Mouse (Mus musculus): Measurements from ENCODE around the gene Gadd45gip1.
A peak's percentile ranks its signal among the peaks of the same experiment; 100 is the strongest.

The Gadd45gip1 gene

GRCm38 (mm10) chr8:84794486-84794885 is 36.8 kb upstream of the Gadd45gip1 start:
- no peak for DNase-seq (ENCODE audit: inconsistent age in 2 of 2, low spot score in 1 of 2)

GRCm38 (mm10) chr8:84797256-84797797 is 34.0 kb upstream of the Gadd45gip1 start:
- DNase-seq (ENCODE audit: inconsistent age in 2 of 2, low spot score in 1 of 2): no peak

- DNase-seq (ENCODE audit: inconsistent age in 2 of 2, low spot score in 1 of 2): no peak
These were observed 33.4 kb upstream of the Gadd45gip1 start for GRCm38 (mm10) chr8:84797971-84798370.

GRCm38 (mm10) chr8:84798446-84799135 is 32.7 kb upstream of the Gadd45gip1 start:
- no peak for DNase-seq (ENCODE audit: inconsistent age in 2 of 2, low spot score in 1 of 2)

GRCm38 (mm10) chr8:84799136-84799931 is 32.0 kb upstream of the Gadd45gip1 start:
- DNase-seq (ENCODE audit: inconsistent age in 2 of 2, low spot score in 1 of 2): peak; percentile 76 to 91

GRCm38 (mm10) chr8:84799999-84800831 is 31.1 kb upstream of the Gadd45gip1 start, which contains the start of gene Nfix:
Nfix (minus strand) TSS chr8:84800344.
- peak; percentile 73 to 90 for DNase-seq (ENCODE audit: inconsistent age in 2 of 2, low spot score in 1 of 2)

- no peak for DNase-seq (ENCODE audit: inconsistent age in 2 of 2, low spot score in 1 of 2)
These were observed 25.3 kb upstream of the Gadd45gip1 start for GRCm38 (mm10) chr8:84806031-84806430.

- DNase-seq (ENCODE audit: inconsistent age in 2 of 2, low spot score in 1 of 2): no peak
These were observed 22.0 kb upstream of the Gadd45gip1 start for GRCm38 (mm10) chr8:84809109-84809940.

GRCm38 (mm10) chr8:84809941-84810280 is 21.4 kb upstream of the Gadd45gip1 start:
- DNase-seq (ENCODE audit: inconsistent age in 2 of 2, low spot score in 1 of 2): no peak

- peak; percentile 93 to 98 for DNase-seq (ENCODE audit: inconsistent age in 2 of 2, low spot score in 1 of 2)
These were observed 20.4 kb upstream of the Gadd45gip1 start for GRCm38 (mm10) chr8:84810896-84811295.

- no peak for DNase-seq (ENCODE audit: inconsistent age in 2 of 2, low spot score in 1 of 2)
These were observed 20.0 kb upstream of the Gadd45gip1 start for GRCm38 (mm10) chr8:84811303-84811702.

GRCm38 (mm10) chr8:84813059-84813458 is 18.3 kb upstream of the Gadd45gip1 start:
- peak; percentile 78 to 94 for DNase-seq (ENCODE audit: inconsistent age in 2 of 2, low spot score in 1 of 2)

GRCm38 (mm10) chr8:84813830-84814229 is 17.5 kb upstream of the Gadd45gip1 start:
- DNase-seq (ENCODE audit: inconsistent age in 2 of 2, low spot score in 1 of 2): no peak

- no peak for DNase-seq (ENCODE audit: inconsistent age in 2 of 2, low spot score in 1 of 2)
These were observed 17.1 kb upstream of the Gadd45gip1 start for GRCm38 (mm10) chr8:84814240-84814554.

- DNase-seq (ENCODE audit: inconsistent age in 2 of 2, low spot score in 1 of 2): peak in 1 of 2 experiments; percentile 51
These were observed 16.5 kb upstream of the Gadd45gip1 start for GRCm38 (mm10) chr8:84814555-84815441.

GRCm38 (mm10) chr8:84815547-84815946 is 15.8 kb upstream of the Gadd45gip1 start:
- DNase-seq (ENCODE audit: inconsistent age in 2 of 2, low spot score in 1 of 2): peak; percentile 92 to 98

GRCm38 (mm10) chr8:84816117-84816516 is 15.2 kb upstream of the Gadd45gip1 start:
- peak in 1 of 2 experiments; percentile 33 for DNase-seq (ENCODE audit: inconsistent age in 2 of 2, low spot score in 1 of 2)

GRCm38 (mm10) chr8:84822723-84823122 is 8.6 kb upstream of the Gadd45gip1 start, which contains the start of gene Dand5:
Dand5 (minus strand) TSS chr8:84822823.
- DNase-seq (ENCODE audit: inconsistent age in 2 of 2, low spot score in 1 of 2): no peak

- peak; percentile 50 to 75 for DNase-seq (ENCODE audit: inconsistent age in 2 of 2, low spot score in 1 of 2)
These were observed 7.7 kb upstream of the Gadd45gip1 start for GRCm38 (mm10) chr8:84823653-84824052.

Data from adrenal gland, adult (tissue).